Mouse (Mus musculus) midbrain, embryonic 15.5 days (tissue): Measurements from ENCODE around the gene Prkn. TPM values are rescaled to one million over a fixed set of nuclear protein-coding genes. Genes with fewer than 3 reads are reported as not detected.

Source experiments
- ATAC-seq: fragments of 200-750 bp; cut with Nextera tagmentation; replicated peaks from 2 replicates; pipeline ENCODE4 v1.8.0; 2017; ENCODE audit warnings: moderate TSS enrichment
- H3K27ac ChIP-seq: fragments of 300-500 bp; sonication (generic); 2 replicates; pipeline ENCODE4 v1.5.1; 2015; ENCODE audit warnings: mild to moderate bottlenecking, inconsistent platforms
- H3K27me3 ChIP-seq: fragments of 300-500 bp; sonication (generic); replicated peaks from 2 replicates; pipeline ENCODE4 v1.6.1; 2015; ENCODE audit warnings: inconsistent platforms
- H3K36me3 ChIP-seq: fragments of 300-500 bp; sonication (generic); replicated peaks from 2 replicates; pipeline ENCODE4 v1.6.1; 2015; ENCODE audit warnings: inconsistent platforms
- H3K4me1 ChIP-seq: fragments of 300-500 bp; sonication (generic); 2 replicates; pipeline ENCODE4 v1.6.1; 2015; ENCODE audit warnings: inconsistent platforms
- H3K4me2 ChIP-seq: fragments of 300-500 bp; sonication (generic); 2 replicates; pipeline ENCODE4 v1.6.1; 2015; ENCODE audit warnings: inconsistent platforms, mild to moderate bottlenecking, moderate library complexity
- H3K4me3 ChIP-seq: fragments of 300-500 bp; sonication (generic); 2 replicates; pipeline ENCODE4 v1.5.1; 2015; ENCODE audit warnings: mild to moderate bottlenecking, inconsistent platforms
- H3K9ac ChIP-seq: fragments of 300-500 bp; sonication (generic); 2 replicates; pipeline ENCODE4 v1.6.1; 2015; ENCODE audit warnings: mild to moderate bottlenecking, inconsistent platforms
- H3K9me3 ChIP-seq: fragments of 300-500 bp; sonication (generic); 2 replicates; pipeline ENCODE4 v1.6.1; 2016; ENCODE audit warnings: inconsistent platforms
- WGBS: fragments of 180-500 bp; shearing (Covaris S2); methylation state at CpG from one replicate; pipeline ENCODE4 v1.1.7; 2015; ENCODE audit warnings: mixed read lengths; 5-methylcytosine and 5-hydroxymethylcytosine counted together
- polyA plus RNA-seq: library from polyadenylated mRNA; unstranded; fragments of >200 nt; fragmentation: Nextera tagmentation; extraction: Ambion mirVana; gene quantifications from 2 replicates; pipeline ENCODE4 v1.2.1, GENCODE M21; 2015

Prkn gene
- polyA plus RNA-seq, 1 experiment from 2014 or later: 4.8 TPM

GRCm38 (mm10) chr17:11819506-11819905 lies 979.3 kb downstream of the Prkn start:
- WGBS: 59% methylated on average over 8 of the region's 8 CpGs
- no peaks in the 10 kb centered on the region for H3K27me3 ChIP-seq
- H3K4me2 ChIP-seq: no peak overlapping the region
- no peak overlapping the region for H3K27ac ChIP-seq
- H3K4me3 ChIP-seq: no peak overlapping the region
- H3K9me3 ChIP-seq: no peaks in the 10 kb centered on the region
- H3K4me1 ChIP-seq: peaks cover 11% of the 10 kb centered on the region; the same call in 1 of the 2 replicates
- H3K9ac ChIP-seq: no peak overlapping the region
- no peak for ATAC-seq
- no peaks in the 10 kb centered on the region for H3K36me3 ChIP-seq

GRCm38 (mm10) chr17:11820757-11821156 lies 980.6 kb downstream of the Prkn start:
- no peaks in the 10 kb centered on the region for H3K27me3 ChIP-seq
- no peak overlapping the region for H3K27ac ChIP-seq
- WGBS: 85% methylated on average over 4 of the region's 4 CpGs
- no peak overlapping the region for H3K9ac ChIP-seq
- H3K9me3 ChIP-seq: no peaks in the 10 kb centered on the region
- H3K4me1 ChIP-seq: peaks cover 11% of the 10 kb centered on the region; the same call in 1 of the 2 replicates
- ATAC-seq: no peak
- H3K4me3 ChIP-seq: no peak overlapping the region
- no peaks in the 10 kb centered on the region for H3K36me3 ChIP-seq
- no peak overlapping the region for H3K4me2 ChIP-seq

DNA sequence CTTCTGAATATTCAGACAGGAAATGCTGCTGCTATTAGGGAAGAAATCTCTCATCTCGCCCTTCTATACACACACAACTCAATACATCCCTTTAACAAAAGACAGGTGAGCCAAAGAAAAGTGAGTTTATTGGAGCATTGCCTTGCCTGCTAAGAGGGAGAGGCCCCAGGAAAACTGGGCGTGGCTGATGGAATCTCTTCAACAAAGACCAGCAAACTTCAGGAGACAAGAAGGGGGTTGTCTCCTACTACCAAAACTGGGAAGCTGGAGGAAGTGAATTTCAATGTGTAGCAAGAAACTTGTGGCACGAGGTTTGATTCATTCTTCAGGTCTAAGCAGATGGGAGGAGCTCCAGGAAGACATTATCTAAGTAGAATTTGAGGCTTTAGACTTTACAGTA lies 989.3 kb downstream of the Prkn start:
- no peak overlapping the region for H3K27ac ChIP-seq
- H3K27me3 ChIP-seq: no peaks in the 10 kb centered on the region
- no peaks in the 10 kb centered on the region for H3K9me3 ChIP-seq
- H3K4me3 ChIP-seq: no peak overlapping the region
- no peak for ATAC-seq
- WGBS: 74% methylated on average over 3 of the region's 3 CpGs
- H3K36me3 ChIP-seq: no peaks in the 10 kb centered on the region
- no peak overlapping the region for H3K4me2 ChIP-seq
- H3K9ac ChIP-seq: no peak overlapping the region
- no peaks in the 10 kb centered on the region for H3K4me1 ChIP-seq

DNA sequence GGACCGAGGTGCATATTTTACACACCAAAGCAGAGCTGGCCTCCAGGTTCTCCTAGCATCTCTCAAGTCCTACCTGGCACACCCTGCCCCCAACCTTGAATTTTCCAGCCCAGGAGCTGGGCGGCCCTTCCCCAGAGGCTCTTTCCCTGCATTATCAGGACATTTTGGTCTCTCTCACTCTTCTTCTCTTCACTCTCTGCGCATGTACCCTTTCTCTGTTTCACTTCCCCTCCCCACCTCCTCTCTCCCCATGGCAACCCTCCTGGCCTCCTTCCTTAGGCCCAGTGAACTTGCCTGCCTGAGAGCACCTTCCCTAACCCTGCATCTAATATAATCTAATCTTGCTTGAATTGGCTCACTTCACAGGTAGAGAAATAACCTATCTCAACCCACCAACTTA lies 996.9 kb downstream of the Prkn start:
- 85% methylated on average over 3 of the region's 3 CpGs for WGBS
- no peaks in the 10 kb centered on the region for H3K36me3 ChIP-seq
- H3K9ac ChIP-seq: no peak overlapping the region
- no peak overlapping the region for H3K4me2 ChIP-seq
- H3K9me3 ChIP-seq: no peaks in the 10 kb centered on the region
- H3K27me3 ChIP-seq: no peaks in the 10 kb centered on the region
- no peak overlapping the region for H3K4me3 ChIP-seq
- ATAC-seq: no peak
- H3K4me1 ChIP-seq: no peaks in the 10 kb centered on the region
- no peak overlapping the region for H3K27ac ChIP-seq

DNA sequence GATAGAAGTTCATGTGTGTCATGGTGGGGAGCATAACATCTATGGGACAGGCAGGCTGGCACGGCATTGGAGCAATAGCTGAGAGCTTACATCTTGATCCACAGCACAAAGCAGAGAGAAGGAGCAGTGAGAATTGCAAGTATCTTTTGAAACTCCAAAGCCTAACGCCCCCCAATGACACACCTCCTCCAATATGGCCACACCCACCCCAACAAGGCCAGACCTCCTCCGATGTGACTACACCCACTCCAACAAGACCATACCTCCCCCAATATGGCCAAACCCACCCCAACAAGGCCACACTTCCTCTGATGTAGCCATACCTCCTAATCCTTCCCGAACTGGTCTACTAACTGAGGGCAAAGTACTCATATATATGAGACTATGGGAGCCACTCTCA lies 1004.3 kb downstream of the Prkn start:
- ATAC-seq: no peak
- Histone ChIP-seq H3K4me3 (no peak overlapping the region), H3K9ac (no peak overlapping the region), H3K27ac (no peak overlapping the region), H3K9me3 (no peaks in the 10 kb centered on the region), H3K4me2 (no peak overlapping the region), H3K36me3 (no peaks in the 10 kb centered on the region), H3K27me3 (no peaks in the 10 kb centered on the region), H3K4me1 (0 out of 2 replicates have a peak, but pooled peaks cover 4% of the 10 kb centered on the region)
- 85% methylated on average over 4 of the region's 4 CpGs for WGBS

DNA sequence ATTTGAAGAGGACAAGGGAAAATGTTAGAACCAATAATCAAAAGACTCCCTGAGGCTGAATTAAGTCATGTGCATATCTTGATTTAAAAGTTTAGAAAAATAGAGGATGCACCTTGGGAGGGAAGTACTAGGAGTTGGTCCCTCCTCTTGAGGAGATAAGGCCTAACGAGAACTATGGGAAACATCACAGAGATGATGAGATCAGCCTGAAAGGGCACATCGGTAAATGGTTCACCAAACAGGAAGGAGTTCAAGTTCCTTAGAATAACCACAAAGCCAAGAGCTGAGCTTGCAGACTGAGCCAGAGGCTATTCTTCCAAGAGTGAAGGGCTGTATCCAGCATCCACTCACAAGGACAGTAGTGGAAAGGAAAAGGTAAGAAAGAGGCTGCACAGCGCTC lies 1004.8 kb downstream of the Prkn start:
- H3K27ac ChIP-seq: no peak overlapping the region
- no peaks in the 10 kb centered on the region for H3K9me3 ChIP-seq
- no peak for ATAC-seq
- no peak overlapping the region for H3K4me2 ChIP-seq
- H3K27me3 ChIP-seq: no peaks in the 10 kb centered on the region
- no peaks in the 10 kb centered on the region for H3K36me3 ChIP-seq
- H3K4me1 ChIP-seq: 0 out of 2 replicates have a peak, but pooled peaks cover 4% of the 10 kb centered on the region
- WGBS: 93% methylated on average over 3 of the region's 3 CpGs
- H3K4me3 ChIP-seq: no peak overlapping the region
- H3K9ac ChIP-seq: no peak overlapping the region

DNA sequence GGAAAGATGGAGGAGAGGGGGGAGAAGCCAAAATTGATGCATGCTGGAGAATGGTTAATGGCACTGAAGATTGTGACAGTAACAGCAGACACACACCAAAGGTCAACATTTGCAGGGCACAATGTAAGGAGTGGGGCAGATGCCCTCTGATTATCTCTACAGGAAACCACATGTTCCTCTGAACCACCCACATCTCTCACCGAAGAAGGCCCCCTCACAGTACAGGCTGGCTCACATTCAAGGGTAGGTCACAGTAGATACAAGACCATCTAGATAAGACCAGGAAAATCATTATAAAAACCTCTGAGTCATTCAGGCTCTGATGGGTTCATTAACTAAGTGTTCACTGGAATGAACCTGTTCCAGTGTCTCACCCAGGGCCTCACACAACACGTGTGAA lies 1005.3 kb downstream of the Prkn start:
- WGBS: 68% methylated on average over 2 of the region's 2 CpGs
- no peak overlapping the region for H3K4me2 ChIP-seq
- no peak for ATAC-seq

GRCm38 (mm10) chr17:11854571-11854970 lies 1014.4 kb downstream of the Prkn start:
- H3K9ac ChIP-seq: no peak overlapping the region
- H3K36me3 ChIP-seq: no peaks in the 10 kb centered on the region
- no peak overlapping the region for H3K4me3 ChIP-seq
- no peaks in the 10 kb centered on the region for H3K9me3 ChIP-seq
- WGBS: 76% methylated on average over 10 of the region's 10 CpGs
- H3K27me3 ChIP-seq: no peaks in the 10 kb centered on the region
- no peak for ATAC-seq
- no peak overlapping the region for H3K4me2 ChIP-seq
- no peak overlapping the region for H3K27ac ChIP-seq
- no peaks in the 10 kb centered on the region for H3K4me1 ChIP-seq

More for the DNA sequence above, 1005.3 kb downstream of the Prkn start:
- Histone ChIP-seq H3K27ac (no peak overlapping the region), H3K9ac (no peak overlapping the region), H3K36me3 (no peaks in the 10 kb centered on the region), H3K4me1 (0 out of 2 replicates have a peak, but pooled peaks cover 4% of the 10 kb centered on the region), H3K4me3 (no peak overlapping the region), H3K27me3 (no peaks in the 10 kb centered on the region), H3K9me3 (no peaks in the 10 kb centered on the region)

- 84% methylated on average over 7 of the region's 7 CpGs for WGBS
- Histone ChIP-seq H3K36me3 (no peaks in the 10 kb centered on the region), H3K9me3 (no peaks in the 10 kb centered on the region), H3K27me3 (no peaks in the 10 kb centered on the region), H3K4me2 (no peak overlapping the region), H3K27ac (no peak overlapping the region), H3K4me3 (no peak overlapping the region), H3K9ac (no peak overlapping the region), H3K4me1 (no peaks in the 10 kb centered on the region)
- no peak for ATAC-seq
Measured at GRCm38 (mm10) chr17:11858772-11859405, 1018.7 kb downstream of the Prkn start.

GRCm38 (mm10) chr17:11861178-11861577 lies 1021.0 kb downstream of the Prkn start:
- no peak overlapping the region for H3K4me2 ChIP-seq
- no peak overlapping the region for H3K27ac ChIP-seq
- H3K4me1 ChIP-seq: no peaks in the 10 kb centered on the region
- 90% methylated on average over 6 of the region's 6 CpGs for WGBS
- ATAC-seq: no peak
- no peak overlapping the region for H3K4me3 ChIP-seq
- H3K36me3 ChIP-seq: no peaks in the 10 kb centered on the region
- H3K9ac ChIP-seq: no peak overlapping the region
- no peaks in the 10 kb centered on the region for H3K9me3 ChIP-seq
- H3K27me3 ChIP-seq: no peaks in the 10 kb centered on the region

DNA sequence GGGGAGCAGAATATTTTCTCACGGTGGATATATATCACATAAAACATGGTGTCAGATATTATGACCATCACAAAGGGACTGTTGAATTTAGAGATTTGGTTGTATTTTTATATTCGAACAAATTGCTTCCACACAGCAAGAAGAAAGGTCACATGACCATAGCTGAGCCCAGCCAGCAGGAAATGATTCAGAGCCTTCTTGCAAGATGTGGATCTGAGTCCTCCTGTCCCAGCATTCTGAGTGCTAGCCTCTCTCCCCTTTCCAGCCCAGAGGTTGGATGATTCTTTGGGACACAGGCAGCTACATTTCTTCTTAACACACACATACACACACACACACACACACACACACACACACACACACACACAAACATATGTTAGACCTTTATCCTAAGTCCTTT lies 1022.2 kb downstream of the Prkn start:
- Histone ChIP-seq H3K27ac (no peak overlapping the region), H3K4me2 (no peak overlapping the region), H3K27me3 (no peaks in the 10 kb centered on the region), H3K4me1 (no peaks in the 10 kb centered on the region), H3K36me3 (no peaks in the 10 kb centered on the region), H3K9ac (no peak overlapping the region), H3K9me3 (no peaks in the 10 kb centered on the region), H3K4me3 (no peak overlapping the region)
- WGBS: 89% methylated on average over 2 of the region's 2 CpGs
- no peak for ATAC-seq

DNA sequence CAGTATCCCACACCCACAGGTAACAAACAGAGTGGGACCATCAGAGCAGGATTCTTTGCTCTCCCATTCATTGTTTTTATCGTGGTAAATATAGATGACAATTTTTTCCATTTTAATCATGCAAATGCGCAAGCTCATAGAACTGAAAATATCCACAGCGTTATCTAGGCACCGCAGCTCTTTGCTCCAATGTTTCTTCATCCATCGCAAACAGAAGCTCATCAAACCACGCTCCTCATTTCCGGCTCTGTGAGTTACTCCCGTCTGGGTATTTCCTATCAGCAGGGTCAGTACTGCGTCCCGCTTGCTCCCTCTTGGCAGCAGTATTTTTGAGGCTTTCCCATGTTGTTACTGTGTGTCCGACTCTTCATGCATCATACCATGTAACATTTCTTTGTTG lies 1022.8 kb downstream of the Prkn start:
- Histone ChIP-seq H3K4me3 (no peak overlapping the region), H3K36me3 (no peaks in the 10 kb centered on the region), H3K4me1 (no peaks in the 10 kb centered on the region), H3K27me3 (no peaks in the 10 kb centered on the region), H3K9ac (no peak overlapping the region), H3K27ac (no peak overlapping the region), H3K4me2 (no peak overlapping the region), H3K9me3 (no peaks in the 10 kb centered on the region)
- no peak for ATAC-seq
- WGBS: 87% methylated on average over 11 of the region's 11 CpGs

- Histone ChIP-seq H3K27me3 (no peaks in the 10 kb centered on the region), H3K9me3 (no peaks in the 10 kb centered on the region), H3K4me3 (no peak overlapping the region), H3K27ac (no peak overlapping the region), H3K4me1 (no peaks in the 10 kb centered on the region), H3K9ac (no peak overlapping the region), H3K4me2 (no peak overlapping the region), H3K36me3 (no peaks in the 10 kb centered on the region)
- WGBS: 87% methylated on average over 3 of the region's 3 CpGs
- ATAC-seq: no peak
Measured at GRCm38 (mm10) chr17:11866231-11866630, 1026.0 kb downstream of the Prkn start.
